Mouse (Mus musculus) 416B (cell line): ENCODE data around the gene Parp1.

Source experiments
- DNase-seq: peaks from one replicate; pipeline ENCODE4 v3.0.0; 2011; ENCODE audit warnings: low read depth

Parp1 gene

DNA sequence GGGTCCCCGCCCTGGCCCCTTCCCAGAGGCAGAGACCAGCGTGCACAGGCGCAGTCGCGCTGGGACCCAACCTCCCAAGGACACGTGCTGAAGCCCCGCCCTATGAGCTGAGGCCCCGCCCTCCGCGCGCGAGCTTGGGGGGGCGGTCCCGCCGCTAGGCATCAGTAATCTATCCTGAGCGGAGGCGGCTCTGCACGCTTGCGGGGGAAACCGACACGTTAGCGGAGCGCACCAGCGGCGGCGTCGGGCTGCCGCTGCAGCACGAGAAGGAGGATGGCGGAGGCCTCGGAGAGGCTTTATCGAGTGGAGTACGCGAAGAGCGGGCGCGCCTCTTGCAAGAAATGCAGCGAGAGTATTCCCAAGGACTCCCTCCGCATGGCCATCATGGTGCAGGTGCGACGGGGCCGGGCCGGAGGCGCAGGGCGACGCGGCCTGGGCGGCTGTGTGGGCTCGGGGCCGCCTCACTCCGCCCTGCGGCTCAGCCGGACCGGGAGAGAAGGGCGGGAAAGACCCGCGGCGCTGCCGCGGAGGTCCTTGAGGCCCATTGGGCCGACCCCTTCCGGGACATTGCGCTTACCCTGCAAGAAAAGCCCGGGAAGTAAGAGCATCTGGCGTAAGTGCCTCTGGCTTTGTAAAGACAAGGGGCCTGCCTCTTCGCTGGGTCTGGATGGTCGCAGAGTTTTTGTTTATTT is at the start of gene Parp1:
TSS of gene Parp1 (plus strand) at position 164 of the 692 bp plus-strand sequence.
- peak; percentile 92 for DNase-seq

DNA sequence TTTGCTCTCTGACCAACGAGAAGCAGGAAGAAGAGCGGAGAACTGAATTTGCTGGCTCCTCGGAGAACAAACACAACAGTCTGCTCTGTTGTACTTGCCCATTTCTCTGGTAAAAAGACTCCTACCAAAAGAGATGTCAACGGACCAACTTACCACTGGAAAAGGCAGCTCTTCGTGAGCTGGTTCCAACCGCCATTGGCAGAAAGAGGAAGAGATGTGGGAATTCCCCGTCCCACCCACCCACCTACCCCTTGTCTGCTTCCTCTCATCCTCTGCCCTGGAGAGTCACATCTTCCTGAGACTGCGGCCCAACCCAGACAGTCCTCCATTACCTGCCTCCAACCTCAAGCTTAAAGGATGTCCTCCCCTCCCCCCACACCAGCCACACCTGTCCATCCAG is 49.2 kb upstream of the Parp1 start:
- DNase-seq = no peak

GRCm38 (mm10) chr1:180520190-180520589 is 48.5 kb upstream of the Parp1 start:
- no peak for DNase-seq

DNA sequence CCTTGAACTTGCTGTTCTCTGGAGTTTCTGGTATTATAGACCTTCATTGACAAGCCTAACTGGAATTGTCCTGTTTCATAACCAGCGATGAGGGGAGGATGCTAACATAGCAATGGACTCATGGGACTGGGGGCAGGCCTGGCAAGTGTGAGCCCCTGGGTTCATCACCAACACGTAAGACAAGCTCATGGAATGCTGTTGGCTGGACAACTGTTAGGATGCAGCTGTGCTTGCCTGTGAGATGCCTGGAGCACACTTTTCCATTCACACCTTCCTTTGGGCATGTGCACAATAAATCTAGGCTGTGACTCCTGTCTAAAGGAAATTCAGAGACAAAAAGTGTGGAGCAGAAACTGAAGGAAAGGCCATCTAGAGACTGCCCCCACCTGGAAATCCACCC is 45.4 kb upstream of the Parp1 start:
- DNase-seq = no peak

DNA sequence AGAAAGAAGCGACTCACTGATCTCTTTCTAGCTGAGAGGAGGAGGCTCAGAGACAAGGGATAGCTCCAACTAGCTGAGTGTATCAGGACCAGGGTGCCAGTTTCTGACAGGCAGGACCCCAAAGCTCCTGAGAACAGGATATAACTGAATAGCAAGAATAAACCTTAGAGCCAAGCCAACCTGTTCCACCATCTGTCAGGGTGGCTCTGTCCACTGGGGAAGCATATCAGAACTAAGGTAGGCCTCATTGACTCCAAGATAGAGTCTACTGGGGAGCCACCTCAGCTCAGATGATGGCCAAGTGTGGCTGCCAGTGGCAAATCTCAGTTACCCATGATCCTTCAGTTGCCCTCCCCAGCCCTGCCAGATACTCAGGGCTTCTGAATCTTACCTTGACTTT is 43.4 kb upstream of the Parp1 start:
- DNase-seq = no peak

DNA sequence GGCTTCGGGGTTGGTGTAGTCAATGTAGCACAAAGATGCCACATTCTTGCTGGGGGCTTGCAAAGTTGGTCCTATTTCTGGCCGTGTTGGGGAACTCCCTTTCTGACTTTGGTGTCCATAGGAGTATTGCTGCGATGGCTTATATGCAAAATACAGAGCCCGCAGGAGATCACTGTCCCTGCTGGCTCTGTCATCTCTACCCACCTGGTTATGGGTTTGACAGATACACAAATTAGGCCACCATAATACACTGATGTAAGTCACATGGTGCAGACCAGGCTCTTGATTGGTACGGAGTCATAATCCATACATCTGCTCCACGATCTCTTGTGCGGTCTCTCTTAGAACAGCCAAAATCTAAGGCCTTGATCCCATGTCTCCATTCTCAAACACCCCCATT is 38.9 kb upstream of the Parp1 start:
- no peak for DNase-seq

DNA sequence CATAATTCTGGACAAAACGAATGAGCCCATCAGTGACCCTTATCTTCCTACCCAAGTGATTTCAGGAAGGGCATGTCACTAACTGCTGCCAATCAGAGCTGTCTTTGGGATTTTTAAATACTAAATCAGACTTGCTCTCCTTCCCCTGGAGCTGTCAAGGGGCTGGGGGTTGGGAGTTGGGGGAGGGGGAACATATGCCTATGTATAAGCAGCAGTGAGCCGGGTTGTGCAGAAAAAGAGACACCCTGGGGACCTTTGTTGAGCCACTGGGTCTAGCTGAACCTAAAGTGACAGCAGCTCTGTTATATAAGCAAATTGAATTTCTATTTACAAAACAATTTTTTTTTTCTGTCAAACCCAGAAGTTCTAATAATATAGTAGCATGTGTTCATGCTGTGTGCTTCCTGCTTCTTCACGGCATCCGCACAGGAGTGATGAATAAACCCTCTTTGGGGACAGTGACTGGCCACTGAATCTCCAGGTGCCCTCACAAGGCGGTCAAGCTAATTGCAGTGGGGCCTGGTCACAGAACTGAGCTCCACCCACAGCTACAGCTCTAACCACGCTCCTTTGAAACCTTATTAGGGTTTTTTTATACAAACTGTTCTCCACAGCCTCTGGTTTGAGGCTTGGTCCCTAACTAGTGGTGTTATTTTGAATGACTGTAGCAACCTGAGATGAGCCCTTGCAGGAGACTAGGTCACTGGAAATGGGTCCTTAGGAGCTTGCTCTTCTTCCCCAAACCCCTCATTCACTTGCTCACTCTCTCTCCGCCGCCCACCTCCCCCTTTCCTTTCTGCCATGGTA is 38.1 kb upstream of the Parp1 start:
- no peak for DNase-seq

GRCm38 (mm10) chr1:180532671-180533070 is 36.1 kb upstream of the Parp1 start:
- DNase-seq = no peak

GRCm38 (mm10) chr1:180536719-180537118 is 32.0 kb upstream of the Parp1 start:
- DNase-seq = peak; percentile 67

GRCm38 (mm10) chr1:180541251-180541650 is 27.5 kb upstream of the Parp1 start:
- DNase-seq = peak; percentile 44

DNA sequence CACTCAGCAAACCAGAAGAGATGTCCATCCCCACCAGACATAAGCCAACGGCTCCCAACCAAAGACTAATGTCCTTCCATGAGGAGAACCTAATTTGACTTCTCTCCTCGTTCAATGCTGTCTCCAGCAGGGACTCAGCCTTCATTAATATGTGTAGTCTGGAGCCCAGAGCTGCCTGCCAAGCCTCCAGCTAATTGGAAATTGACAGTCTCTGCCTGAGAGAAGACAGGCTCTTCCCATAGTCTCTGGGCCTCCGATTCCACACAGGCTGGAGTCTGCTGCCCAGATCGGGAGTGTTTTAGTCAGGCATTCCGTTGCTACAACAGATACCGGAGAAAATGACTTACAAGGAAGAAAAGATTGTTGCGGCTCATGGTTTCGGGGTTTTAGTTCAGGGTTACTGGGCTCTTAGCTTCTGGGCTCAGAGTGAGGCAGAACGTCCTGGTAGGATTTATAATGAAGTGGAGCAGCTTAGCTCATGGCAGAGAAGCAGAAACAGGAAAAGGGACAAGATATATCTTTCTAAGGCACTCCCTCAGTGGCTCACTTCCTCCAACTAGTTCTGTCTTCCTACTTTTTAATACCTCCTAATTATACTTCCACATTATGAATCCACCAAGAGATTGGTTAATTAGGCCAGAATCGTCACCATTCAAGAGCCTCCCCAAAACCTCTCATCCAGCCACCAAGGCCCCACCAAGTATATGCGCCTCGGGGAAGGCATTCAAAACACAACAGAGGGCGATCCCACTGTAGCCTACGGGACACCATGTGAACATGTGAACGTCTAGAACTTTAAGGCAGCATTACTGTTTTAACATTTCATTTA is 26.6 kb upstream of the Parp1 start:
- DNase-seq = no peak

- DNase-seq = no peak
Measured at GRCm38 (mm10) chr1:180542712-180543371, 25.9 kb upstream of the Parp1 start.

DNA sequence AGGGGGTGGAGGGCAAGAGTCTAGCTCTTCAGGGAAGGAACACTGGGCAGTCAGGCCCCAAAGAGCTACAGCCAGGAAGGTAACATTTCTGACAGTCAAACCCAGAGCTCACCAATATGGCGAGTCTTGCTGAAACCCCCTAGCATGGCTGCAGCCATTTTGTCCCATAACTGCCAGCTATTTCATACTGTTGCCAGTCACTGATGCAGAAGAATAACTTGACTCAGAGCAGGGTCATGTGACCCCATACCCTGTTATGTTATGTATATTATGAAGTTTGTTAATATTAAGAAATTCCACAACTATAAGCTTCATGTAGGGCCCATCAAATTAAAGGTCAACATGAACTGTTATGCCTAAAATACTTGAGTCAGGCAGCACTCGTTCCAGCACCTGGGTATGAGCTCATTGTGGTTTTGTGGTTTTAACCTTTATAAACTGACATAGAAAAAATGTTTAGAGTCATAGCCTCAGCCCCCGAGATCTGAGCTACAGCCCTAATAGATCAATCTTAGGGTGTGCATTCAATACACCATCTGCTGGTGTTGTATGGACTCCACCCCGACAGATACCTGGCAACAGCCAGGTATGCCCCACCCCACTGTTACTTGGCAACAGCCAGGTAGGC is 22.7 kb upstream of the Parp1 start:
- peak; percentile 60 for DNase-seq

DNA sequence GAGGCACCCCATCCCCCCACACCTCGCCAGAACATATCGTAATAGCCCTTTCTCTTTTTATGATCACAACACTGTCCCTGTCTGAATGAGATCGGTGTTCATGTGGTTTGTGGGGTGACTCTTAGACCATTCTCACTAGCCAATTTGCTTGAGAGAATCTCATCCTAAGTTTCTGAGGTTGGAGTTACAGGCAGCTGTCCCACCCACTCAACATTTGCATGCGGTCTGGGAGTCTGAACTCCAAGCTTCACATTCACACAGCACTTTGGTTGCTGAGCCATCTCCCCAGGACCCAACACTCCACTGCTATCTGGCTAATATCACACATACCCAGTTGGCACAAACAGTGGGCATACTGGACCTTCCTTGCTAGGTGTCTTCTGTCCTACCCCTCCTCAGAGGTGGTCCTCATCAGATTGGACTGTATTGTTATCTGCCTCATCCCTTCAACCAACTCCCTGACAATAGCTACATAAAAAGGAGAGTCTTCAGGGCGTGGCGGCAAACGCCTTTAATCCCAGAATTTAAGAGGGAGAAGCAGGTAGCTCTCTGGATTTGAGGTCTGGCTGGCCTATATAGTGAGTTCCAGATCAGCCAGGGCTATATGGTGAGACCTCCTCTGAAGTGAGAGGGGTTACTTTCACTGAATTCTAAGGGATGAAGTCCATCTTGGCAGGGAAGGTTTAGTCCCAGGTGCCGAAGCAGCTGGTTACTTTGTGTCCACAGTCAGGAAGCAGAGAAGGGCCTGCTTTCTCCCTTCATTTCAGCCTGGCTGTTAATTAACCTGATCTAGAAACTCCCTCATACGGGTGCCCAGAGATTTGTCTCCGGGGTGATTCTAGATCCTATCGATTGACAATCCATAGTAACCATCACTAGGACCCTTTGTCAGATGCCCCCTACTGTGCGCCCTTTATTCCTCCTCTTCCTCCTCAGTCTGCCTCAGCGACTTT is 21.6 kb upstream of the Parp1 start:
- no peak for DNase-seq

GRCm38 (mm10) chr1:180547751-180548669 is 20.7 kb upstream of the Parp1 start:
- DNase-seq = no peak

DNA sequence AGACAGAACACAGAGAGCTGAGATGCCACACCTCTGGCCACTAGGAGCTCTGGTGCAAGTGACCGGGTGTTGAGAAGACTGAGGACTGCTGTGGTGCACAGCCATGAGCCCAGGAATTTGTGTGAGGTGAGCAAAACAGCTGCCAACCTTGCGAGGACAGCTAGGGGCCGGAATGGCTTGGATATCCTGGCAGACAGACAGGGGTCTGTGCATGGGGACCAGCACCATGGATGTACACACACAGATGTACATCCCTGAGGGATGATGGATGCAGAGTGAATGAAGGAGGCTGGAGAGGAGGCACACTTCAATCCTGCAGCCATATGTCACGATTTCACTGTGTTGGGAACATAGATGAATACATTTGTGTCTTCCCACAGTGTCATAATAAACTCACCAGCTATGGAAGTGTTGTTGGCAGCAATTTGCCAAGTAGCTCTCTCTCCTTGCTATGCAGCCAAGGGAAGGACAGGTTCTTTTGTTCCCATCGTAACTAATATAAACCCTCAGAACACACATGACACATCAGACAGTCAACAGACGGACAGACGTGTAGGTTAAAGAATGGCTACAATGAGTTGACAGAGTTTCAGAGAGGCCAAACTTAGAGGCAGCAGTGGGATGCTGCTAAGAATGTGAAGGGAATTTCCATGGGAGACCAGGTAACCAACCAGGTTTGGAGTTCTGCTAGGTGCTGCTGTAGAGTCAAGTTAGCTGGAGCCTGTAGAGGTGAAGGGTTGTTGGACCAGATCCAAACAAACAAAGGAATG is 19.0 kb upstream of the Parp1 start:
- DNase-seq = no peak

- peak; percentile 60 for DNase-seq
Measured at GRCm38 (mm10) chr1:180550770-180551169, 18.0 kb upstream of the Parp1 start.

GRCm38 (mm10) chr1:180556899-180557298 is 11.8 kb upstream of the Parp1 start:
- DNase-seq = peak; percentile 71

GRCm38 (mm10) chr1:180559454-180559853 is 9.3 kb upstream of the Parp1 start:
- no peak for DNase-seq
